Mouse (Mus musculus): ENCODE measurements around the gene Zfp637.

- no peak for TF ChIP-seq CTCF (IDR thresholded peaks at IDR 0.05; ENCODE audit: insufficient read depth, low read depth, low read length)
- TF ChIP-seq POLR2A (IDR thresholded peaks at IDR 0.05; ENCODE audit: insufficient read depth, low read depth, low read length) = no peak
Observed at GRCm38 (mm10) chr6:117801801-117802200, 39.2 kb upstream of the Zfp637 start.

All from olfactory bulb, adult 2 months (tissue).